Mouse (Mus musculus) forebrain, embryonic 12.5 days (tissue): Measurements from ENCODE around the gene Ccnjl. TPM values are rescaled to one million over a fixed set of nuclear protein-coding genes. Genes with fewer than 3 reads are reported as not detected.

Experiments
- polyA plus RNA-seq: library from polyadenylated mRNA; unstranded; fragments of >200 nt; fragmentation: Nextera tagmentation; extraction: Ambion mirVana; gene quantifications from 2 replicates; pipeline ENCODE4 v1.2.1, GENCODE M21; 2016

Ccnjl gene
- polyA plus RNA-seq, 1 experiment from 2014 or later = 22.1 TPM

Other genes with a start within 250 kb of the Ccnjl start
- 55.8 and 62.5 TPM in 2 replicates for gene Pttg1, start 102.5 kb upstream of the Ccnjl start, polyA plus RNA-seq
- 62.8 and 66.9 TPM in 2 replicates for gene Slu7, start 95.0 kb upstream of the Ccnjl start, polyA plus RNA-seq
- 1.7 and 2.1 TPM in 2 replicates for gene C1qtnf2, start 54.5 kb upstream of the Ccnjl start, polyA plus RNA-seq
- 5.8 and 6.1 TPM in 2 replicates for gene 4933415A04Rik, start 58.3 kb downstream of the Ccnjl start, polyA plus RNA-seq
- gene Fabp6, start 72.8 kb downstream of the Ccnjl start, polyA plus RNA-seq = not detected in 2 replicates
- gene Pwwp2a, start 153.2 kb downstream of the Ccnjl start, polyA plus RNA-seq = 44.9 and 48.4 TPM in 2 replicates
- gene Ttc1, start 219.2 kb downstream of the Ccnjl start, polyA plus RNA-seq = 77.5 and 83.9 TPM in 2 replicates